Mouse (Mus musculus) intestine, postnatal 0 days (tissue): ENCODE results near the gene Dcxr. TPM values are rescaled to one million over a fixed set of nuclear protein-coding genes. Genes with fewer than 3 reads are reported as not detected.

Experiments used
- ATAC-seq: fragments of 200-750 bp; cut with Nextera tagmentation; 2 replicates; pipeline ENCODE4 v1.8.0; 2017; ENCODE audit warnings: mild to moderate bottlenecking, moderate TSS enrichment, moderate library complexity
- H3K27ac ChIP-seq: fragments of 300-500 bp; sonication (generic); 2 replicates; pipeline ENCODE4 v1.5.1; 2014; ENCODE audit warnings: mild to moderate bottlenecking, low read depth, low read length, moderate library complexity
- H3K27me3 ChIP-seq: fragments of 300-500 bp; sonication (generic); replicated peaks from 2 replicates; pipeline ENCODE4 v1.6.1; 2014; ENCODE audit warnings: low read length, mixed read lengths; ENCODE audit not compliant: control insufficient read depth, insufficient read depth
- H3K36me3 ChIP-seq: fragments of 300-500 bp; sonication (generic); 2 replicates; pipeline ENCODE4 v1.6.1; 2014; ENCODE audit warnings: mild to moderate bottlenecking, moderate library complexity; ENCODE audit not compliant: control insufficient read depth, insufficient read depth
- H3K4me1 ChIP-seq: fragments of 300-500 bp; sonication (generic); replicated peaks from 2 replicates; pipeline ENCODE4 v1.6.1; 2014; ENCODE audit warnings: antibody characterized with exemption, low read length, mixed read lengths; ENCODE audit not compliant: control insufficient read depth, insufficient read depth
- H3K4me2 ChIP-seq: fragments of 300-500 bp; sonication (generic); replicated peaks from 2 replicates; pipeline ENCODE4 v1.6.1; 2014; ENCODE audit warnings: low read depth, mild to moderate bottlenecking, moderate library complexity
- H3K4me3 ChIP-seq: fragments of 300-500 bp; sonication (generic); 2 replicates; pipeline ENCODE4 v1.5.1; 2014; ENCODE audit warnings: low read depth, low read length
- H3K9ac ChIP-seq: fragments of 300-500 bp; sonication (generic); 2 replicates; pipeline ENCODE4 v1.6.1; 2014; ENCODE audit warnings: mild to moderate bottlenecking, low read depth, low read length
- H3K9me3 ChIP-seq: fragments of 300-500 bp; sonication (generic); 2 replicates; pipeline ENCODE4 v1.6.1; 2016; ENCODE audit warnings: mixed run types; ENCODE audit not compliant: control insufficient read depth
- CTCF ChIP-seq: sonication (generic); IDR thresholded peaks from 2 replicates; pipeline ENCODE4 v1.5.1; 2016; ENCODE audit warnings: low read depth, mild to moderate bottlenecking, control low read depth, antibody characterized with exemption, moderate library complexity
- WGBS: fragments of 180-500 bp; shearing (Covaris S2); extraction: QIAGEN DNeasy Blood & Tissue Kit; methylation state at CpG from one replicate; pipeline ENCODE4 v1.1.7; 2014; 5-methylcytosine and 5-hydroxymethylcytosine counted together
- polyA plus RNA-seq: library from polyadenylated mRNA; unstranded; fragments of >200 nt; fragmentation: Nextera tagmentation; extraction: Ambion mirVana; gene quantifications from 2 replicates; pipeline ENCODE4 v1.2.1, GENCODE M21; 2015

Dcxr gene
- polyA plus RNA-seq, 1 experiment from 2014 or later, result 81.1 TPM

GRCm38 (mm10) chr11:120728530-120729240 lies 1.6 kb upstream of the Dcxr start:
- ATAC-seq, result no peak
- Histone ChIP-seq H3K27ac (no peak overlapping the region), H3K36me3 (peaks cover 8% of the 10 kb centered on the region; the same call in 1 of the 2 replicates), H3K9me3 (no peaks in the 10 kb centered on the region), H3K4me1 (0 out of 2 replicates have a peak, but pooled peaks cover 4% of the 10 kb centered on the region), H3K27me3 (no peaks in the 10 kb centered on the region), H3K9ac (no peak overlapping the region), H3K4me3 (no peak overlapping the region), H3K4me2 (no peak overlapping the region; the same call in 1 of the 2 replicates)
- 81% methylated on average over 11 of the region's 11 CpGs for WGBS
- TF ChIP-seq CTCF, result no peak

GRCm38 (mm10) chr11:120727564-120727963 lies 483 bp upstream of the Dcxr start:
- H3K9me3 ChIP-seq, result no peaks in the 10 kb centered on the region
- 0 out of 2 replicates have a peak, but pooled peaks cover 4% of the 10 kb centered on the region for H3K4me1 ChIP-seq
- no peak for TF ChIP-seq CTCF
- H3K9ac ChIP-seq, result no peak overlapping the region
- no peak overlapping the region for H3K27ac ChIP-seq
- H3K4me2 ChIP-seq, result peak overlapping the region; percentile 92
- no peak for ATAC-seq
- H3K27me3 ChIP-seq, result no peaks in the 10 kb centered on the region
- H3K36me3 ChIP-seq, result peaks cover 8% of the 10 kb centered on the region; the same call in 1 of the 2 replicates
- no peak overlapping the region for H3K4me3 ChIP-seq
- WGBS, result 57% methylated on average over 12 of the region's 12 CpGs

- ATAC-seq, result peak; percentile 42
- peaks cover 8% of the 10 kb centered on the region; the same call in 1 of the 2 replicates for H3K36me3 ChIP-seq
- H3K27ac ChIP-seq, result peak overlapping the region; percentile 46; the same call in 1 of the 2 replicates
- H3K9ac ChIP-seq, result peak overlapping the region; percentile 40; the same call in 1 of the 2 replicates
- H3K9me3 ChIP-seq, result no peaks in the 10 kb centered on the region
- 17% methylated on average over 33 of the region's 36 CpGs for WGBS
- peak overlapping the region; percentile 63 for H3K4me3 ChIP-seq
- H3K4me2 ChIP-seq, result peak overlapping the region; percentile 92
- no peaks in the 10 kb centered on the region for H3K27me3 ChIP-seq
- TF ChIP-seq CTCF, result 0 out of 2 replicates have a peak, but pooled peaks have one; percentile 4
- H3K4me1 ChIP-seq, result 0 out of 2 replicates have a peak, but pooled peaks cover 11% of the 10 kb centered on the region
Measured at GRCm38 (mm10) chr11:120726243-120727168, 575 bp downstream of the Dcxr start.

GRCm38 (mm10) chr11:120723509-120723908 lies 3.6 kb downstream of the Dcxr start:
- no peaks in the 10 kb centered on the region for H3K27me3 ChIP-seq
- H3K4me3 ChIP-seq, result no peak overlapping the region
- H3K4me1 ChIP-seq, result 0 out of 2 replicates have a peak, but pooled peaks cover 17% of the 10 kb centered on the region
- H3K9me3 ChIP-seq, result no peaks in the 10 kb centered on the region
- TF ChIP-seq CTCF, result no peak
- H3K36me3 ChIP-seq, result peaks cover 18% of the 10 kb centered on the region
- H3K9ac ChIP-seq, result no peak overlapping the region
- H3K4me2 ChIP-seq, result no peak overlapping the region
- 91% methylated on average over 7 of the region's 7 CpGs for WGBS
- H3K27ac ChIP-seq, result no peak overlapping the region
- no peak for ATAC-seq

GRCm38 (mm10) chr11:120722761-120723382 lies 4.2 kb downstream of the Dcxr start:
- no peak for TF ChIP-seq CTCF
- Histone ChIP-seq H3K4me3 (no peak overlapping the region), H3K4me1 (0 out of 2 replicates have a peak, but pooled peaks cover 17% of the 10 kb centered on the region), H3K36me3 (peaks cover 24% of the 10 kb centered on the region), H3K27ac (no peak overlapping the region), H3K27me3 (no peaks in the 10 kb centered on the region), H3K9ac (no peak overlapping the region), H3K9me3 (no peaks in the 10 kb centered on the region), H3K4me2 (no peak overlapping the region)
- WGBS, result 87% methylated on average over 11 of the region's 11 CpGs
- ATAC-seq, result no peak
